Mouse (Mus musculus): Measurements from ENCODE around the gene Actn3.

Actn3 gene

GRCm38 (mm10) chr19:4877785-4878184 lies at the start of gene Actn3:
Actn3 (minus strand) TSS chr19:4877909.
- POLR2A ChIA-PET: interaction anchor here (0.6 to 3.6 kb wide), 70 partner anchors 8 to 595 kb away, joined by 3 to 38 read pairs (median 6); partner anchors contain the start of genes Dpp3 (in 3 of the 4), Bbs1 (in 2 of the 4), Ccdc87 (in 2 of the 4) and Ccs (in 2 of the 4)
- CTCF ChIA-PET: interaction anchor here in 2 of 4 experiments (0.6 to 1.4 kb wide), 15 partner anchors 17 to 671 kb away, joined by 3 to 11 read pairs (median 3); partner anchors contain the start of genes Dpp3 (in 1 of the 2), Rbm4b (in 1 of the 2) and Rin1 (in 1 of the 2)

GRCm38 (mm10) chr19:4925121-4925860 lies 47.6 kb upstream of the Actn3 start:
- CTCF ChIA-PET: interaction anchor here (0.6 to 1.4 kb wide), 8 partner anchors 10 to 795 kb away, joined by 3 to 6 read pairs (median 3); partner anchors contain the start of genes Ccdc87 (in 1 of the 4) and Ccs (in 1 of the 4)
- POLR2A ChIA-PET: interaction anchor here in 3 of 4 experiments (0.5 to 6.2 kb wide), 11 partner anchors 9 to 114 kb away, joined by 3 to 42 read pairs (median 4); partner anchors contain the start of genes Gm21992 (in 1 of the 3) and Rbm14 (in 1 of the 3)

GRCm38 (mm10) chr19:4919652-4920051 lies 41.9 kb upstream of the Actn3 start:
- POLR2A ChIA-PET: interaction anchor here in 1 of 4 experiments (0.5 to 1.2 kb wide), 3 partner anchors 10 to 116 kb away, joined by 3 read pairs; no protein-coding TSS in a partner anchor

GRCm38 (mm10) chr19:4916827-4917226 lies 39.1 kb upstream of the Actn3 start:
- ChIA-PET CTCF (interaction anchor here in 3 of 4 experiments (1.0 to 1.5 kb wide), 3 partner anchors 11 to 104 kb away, joined by 3 to 4 read pairs (median 3); partner anchors contain the start of gene Dpp3 (in 1 of the 3)), POLR2A (interaction anchor here (0.6 to 5.7 kb wide), 30 partner anchors 8 to 520 kb away, joined by 3 to 36 read pairs (median 4); partner anchors contain the start of genes Bbs1 (in 4 of the 4), Gm21992 (in 3 of the 4), Rbm14 (in 3 of the 4) and Dpp3 (in 2 of the 4))

More at GRCm38 (mm10) chr19:4919652-4920051, 41.9 kb upstream of the Actn3 start:
- CTCF ChIA-PET: interaction anchor here in 1 of 4 experiments (0.5 kb wide), 1 partner anchor 159 kb away, joined by 13 read pairs; no protein-coding TSS in a partner anchor

GRCm38 (mm10) chr19:4915924-4916603 lies 38.4 kb upstream of the Actn3 start:
- POLR2A ChIA-PET: interaction anchor here (0.5 to 5.7 kb wide), 40 partner anchors 9 to 1409 kb away, joined by 3 to 36 read pairs (median 4); partner anchors contain the start of genes Bbs1 (in 4 of the 4), Gm21992 (in 3 of the 4), Rbm14 (in 3 of the 4) and Dpp3 (in 2 of the 4)

GRCm38 (mm10) chr19:4909376-4909775 lies 31.7 kb upstream of the Actn3 start:
- ChIA-PET POLR2A (interaction anchor here in 3 of 4 experiments (0.6 to 4.3 kb wide), 7 partner anchors 10 to 97 kb away, joined by 3 to 12 read pairs (median 4); partner anchors contain the start of genes Dpp3 (in 1 of the 3), Gm21992 (in 1 of the 3), Rbm14 (in 1 of the 3) and Zdhhc24 (in 1 of the 3)), CTCF (interaction anchor here in 2 of 4 experiments (1.2 to 1.9 kb wide), 2 partner anchors 60 to 62 kb away, joined by 4 to 7 read pairs; no protein-coding TSS in a partner anchor)

More at GRCm38 (mm10) chr19:4915924-4916603, 38.4 kb upstream of the Actn3 start:
- CTCF ChIA-PET: interaction anchor here (0.7 to 1.5 kb wide), 6 partner anchors 9 to 140 kb away, joined by 3 to 4 read pairs (median 3); partner anchors contain the start of gene Dpp3 (in 1 of the 4)

- ChIA-PET CTCF (interaction anchor here in 2 of 4 experiments (0.9 to 2.1 kb wide), 3 partner anchors 30 to 153 kb away, joined by 4 to 8 read pairs (median 4); partner anchors contain the start of genes Actn3 (in 1 of the 2) and Zdhhc24 (in 1 of the 2)), POLR2A (interaction anchor here in 3 of 4 experiments (0.9 to 4.3 kb wide), 16 partner anchors 8 to 153 kb away, joined by 3 to 41 read pairs (median 12); partner anchors contain the start of genes Dpp3 (in 2 of the 3), Zdhhc24 (in 2 of the 3), Actn3 (in 1 of the 3) and Gm21992 (in 1 of the 3))
Measured at GRCm38 (mm10) chr19:4908107-4908506, 30.4 kb upstream of the Actn3 start.

GRCm38 (mm10) chr19:4905979-4906794 lies 28.5 kb upstream of the Actn3 start, which contains the start of gene Bbs1:
Bbs1 (minus strand) TSS chr19:4906628.
- POLR2A ChIA-PET: interaction anchor here (0.5 to 3.4 kb wide), 46 partner anchors 9 to 396 kb away, joined by 3 to 41 read pairs (median 4); partner anchors contain the start of genes Actn3 (in 2 of the 4), Dpp3 (in 2 of the 4), Gm21992 (in 2 of the 4) and Rbm14 (in 2 of the 4)
- CTCF ChIA-PET: interaction anchor here (0.7 to 2.2 kb wide), 13 partner anchors 9 to 143 kb away, joined by 3 to 8 read pairs (median 3); partner anchors contain the start of genes Ccdc87 (in 1 of the 4), Ccs (in 1 of the 4) and Dpp3 (in 1 of the 4)

- POLR2A ChIA-PET: interaction anchor here in 2 of 4 experiments (0.6 to 1.5 kb wide), 4 partner anchors 15 to 255 kb away, joined by 3 to 4 read pairs (median 3); no protein-coding TSS in a partner anchor
- CTCF ChIA-PET: interaction anchor here in 1 of 4 experiments (0.5 kb wide), 1 partner anchor 389 kb away, joined by 3 read pairs; no protein-coding TSS in a partner anchor
Measured at GRCm38 (mm10) chr19:4899888-4900287, 22.2 kb upstream of the Actn3 start.

GRCm38 (mm10) chr19:4898972-4899371 lies 21.3 kb upstream of the Actn3 start:
- CTCF ChIA-PET: no interaction called here
- POLR2A ChIA-PET: interaction anchor here in 3 of 4 experiments (0.6 to 3.5 kb wide), 6 partner anchors 17 to 89 kb away, joined by 3 to 16 read pairs (median 4); partner anchors contain the start of genes Dpp3 (in 1 of the 3), Gm21992 (in 1 of the 3), Mrpl11 (in 1 of the 3) and Rbm14 (in 1 of the 3)

GRCm38 (mm10) chr19:4896780-4897520 lies 19.2 kb upstream of the Actn3 start:
- ChIA-PET CTCF (interaction anchor here (0.5 to 2.0 kb wide), 14 partner anchors 9 to 141 kb away, joined by 3 to 8 read pairs (median 3); partner anchors contain the start of genes Bbs1 (in 2 of the 4), Ctsf (in 1 of the 4), Dpp3 (in 1 of the 4) and Zdhhc24 (in 1 of the 4)), POLR2A (interaction anchor here (0.6 to 3.5 kb wide), 92 partner anchors 9 to 1113 kb away, joined by 3 to 44 read pairs (median 4); partner anchors contain the start of genes Bbs1 (in 4 of the 4), Zdhhc24 (in 4 of the 4), Actn3 (in 3 of the 4) and Dpp3 (in 3 of the 4))

GRCm38 (mm10) chr19:4891798-4892197 lies 14.1 kb upstream of the Actn3 start:
- CTCF ChIA-PET: no interaction called here

GRCm38 (mm10) chr19:4889791-4890190 lies 12.1 kb upstream of the Actn3 start:
- CTCF ChIA-PET: interaction anchor here in 2 of 4 experiments (0.5 to 1.3 kb wide), 4 partner anchors 17 to 412 kb away, joined by 3 to 5 read pairs (median 4); partner anchors contain the start of gene Bbs1 (in 1 of the 2)
- POLR2A ChIA-PET: interaction anchor here (0.8 to 3.7 kb wide), 20 partner anchors 10 to 177 kb away, joined by 3 to 38 read pairs (median 3); partner anchors contain the start of genes Zdhhc24 (in 4 of the 4), Bbs1 (in 2 of the 4), Actn3 (in 1 of the 4) and Ctsf (in 1 of the 4)

More at GRCm38 (mm10) chr19:4891798-4892197, 14.1 kb upstream of the Actn3 start:
- POLR2A ChIA-PET: interaction anchor here in 2 of 4 experiments (1.1 to 3.7 kb wide), 5 partner anchors 10 to 52 kb away, joined by 3 to 38 read pairs (median 5); partner anchors contain the start of genes Actn3 (in 1 of the 2), Bbs1 (in 1 of the 2), Ccdc87 (in 1 of the 2) and Ccs (in 1 of the 2)

GRCm38 (mm10) chr19:4883961-4884360 lies 6.3 kb upstream of the Actn3 start:
- ChIA-PET CTCF (interaction anchor here in 1 of 4 experiments (0.6 kb wide), 1 partner anchor 1784 kb away, joined by 3 read pairs; no protein-coding TSS in a partner anchor), POLR2A (interaction anchor here in 2 of 4 experiments (0.6 to 1.0 kb wide), 4 partner anchors 13 to 72 kb away, joined by 3 to 4 read pairs (median 3); partner anchors contain the start of genes Gm21992 (in 1 of the 2) and Rbm14 (in 1 of the 2))
